Mouse (Mus musculus) macrophage (primary cell): ENCODE results near the gene Gm21731. TPM values are rescaled to one million over a fixed set of nuclear protein-coding genes. Genes with fewer than 3 reads are reported as not detected.

ENCODE experiments used
- polyA plus RNA-seq: library from polyadenylated mRNA; stranded (reverse); fragments of 250-400 nt; gene quantifications from 3 replicates; pipeline ENCODE4 v1.2.4, GENCODE M21; 2018; ENCODE audit warnings: inconsistent platforms

Gene Gm21731
- polyA plus RNA-seq, 1 experiment from 2014 or later = not detected

Other genes with a start within 250 kb of the Gm21731 start
- gene Gm36079, start 212.1 kb upstream of the Gm21731 start, polyA plus RNA-seq = 0.40 TPM in 1 of 3 replicates, not detected in the others
- 162 to 309 TPM (median 224 TPM) in 3 replicates for gene Gm21188, start 186.9 kb upstream of the Gm21731 start, polyA plus RNA-seq
- gene Gm20767, start 98.9 kb upstream of the Gm21731 start, polyA plus RNA-seq = not detected in 3 replicates
- not detected in 3 replicates for gene Gm21818, start 66.7 kb upstream of the Gm21731 start, polyA plus RNA-seq
- 0.60 TPM in 1 of 3 replicates, not detected in the others for gene Gm21762, start 23.2 kb upstream of the Gm21731 start, polyA plus RNA-seq
- gene AF067061, start 24.0 kb downstream of the Gm21731 start, polyA plus RNA-seq = not detected in 3 replicates
- 5.4 to 17.8 TPM (median 7.1 TPM) in 3 replicates for gene BC147527, start 61.3 kb downstream of the Gm21731 start, polyA plus RNA-seq
- gene Tcstv3, start 77.8 kb downstream of the Gm21731 start, polyA plus RNA-seq = not detected in 3 replicates